Mouse (Mus musculus) embryonic facial prominence, embryonic 15.5 days (tissue): ENCODE measurements around the gene Cdk14. TPM values are rescaled to one million over a fixed set of nuclear protein-coding genes. Genes with fewer than 3 reads are reported as not detected.
"Not testable (repeated sequence)": the region's sequence is repeated elsewhere in the genome, so short reads cannot be mapped to it uniquely, and the experiment has no call there.

Source experiments
- ATAC-seq: fragments of 200-750 bp; cut with Nextera tagmentation; 2 replicates; pipeline ENCODE4 v1.8.0; 2017; ENCODE audit warnings: low read depth, moderate TSS enrichment; ENCODE audit not compliant: insufficient number of reproducible peaks, low FRiP score, low TSS enrichment
- H3K27ac ChIP-seq: fragments of 300-500 bp; sonication (generic); replicated peaks from 2 replicates; pipeline ENCODE4 v1.5.1; 2015; ENCODE audit warnings: mild to moderate bottlenecking, inconsistent platforms
- H3K27me3 ChIP-seq: fragments of 300-500 bp; sonication (generic); 2 replicates; pipeline ENCODE4 v1.6.1; 2015; ENCODE audit warnings: inconsistent platforms
- H3K36me3 ChIP-seq: fragments of 300-500 bp; sonication (generic); 2 replicates; pipeline ENCODE4 v1.6.1; 2015; ENCODE audit warnings: mild to moderate bottlenecking, inconsistent platforms
- H3K4me1 ChIP-seq: fragments of 300-500 bp; sonication (generic); 2 replicates; pipeline ENCODE4 v1.6.1; 2015; ENCODE audit warnings: inconsistent platforms
- H3K4me2 ChIP-seq: fragments of 300-500 bp; sonication (generic); replicated peaks from 2 replicates; pipeline ENCODE4 v1.6.1; 2015; ENCODE audit warnings: mild to moderate bottlenecking, inconsistent platforms
- H3K4me3 ChIP-seq: fragments of 300-500 bp; sonication (generic); replicated peaks from 2 replicates; pipeline ENCODE4 v1.5.1; 2015; ENCODE audit warnings: mild to moderate bottlenecking, inconsistent platforms
- H3K9ac ChIP-seq: fragments of 300-500 bp; sonication (generic); 2 replicates; pipeline ENCODE4 v1.6.1; 2015; ENCODE audit warnings: inconsistent platforms
- H3K9me3 ChIP-seq: fragments of 300-500 bp; sonication (generic); replicated peaks from 2 replicates; pipeline ENCODE4 v1.6.1; 2016; ENCODE audit warnings: inconsistent platforms
- WGBS: fragments of 180-500 bp; shearing (Covaris S2); methylation state at CpG from one replicate; pipeline ENCODE4 v1.1.7; 2015; 5-methylcytosine and 5-hydroxymethylcytosine counted together
- polyA plus RNA-seq: library from polyadenylated mRNA; unstranded; fragments of >200 nt; fragmentation: Nextera tagmentation; extraction: Ambion mirVana; gene quantifications from 2 replicates; pipeline ENCODE4 v1.2.1, GENCODE M21; 2015

Cdk14 gene
- polyA plus RNA-seq, 1 experiment from 2014 or later, result 24.5 TPM

GRCm38 (mm10) chr5:5234935-5235334 lies 185.2 kb downstream of the Cdk14 start:
- WGBS, result 94% methylated on average over 10 of the region's 10 CpGs
- H3K27me3 ChIP-seq, H3K9ac ChIP-seq, H3K4me1 ChIP-seq, ATAC-seq, H3K4me2 ChIP-seq, H3K9me3 ChIP-seq, H3K27ac ChIP-seq, H3K4me3 ChIP-seq, H3K36me3 ChIP-seq: not testable (repeated sequence)

GRCm38 (mm10) chr5:5226966-5227365 lies 193.1 kb downstream of the Cdk14 start:
- Histone ChIP-seq H3K4me2 (no peak overlapping the region), H3K27me3 (no peaks in the 10 kb centered on the region)

GRCm38 (mm10) chr5:5211780-5212135 lies 208.4 kb downstream of the Cdk14 start:
- no peak for ATAC-seq
- WGBS, result 64% methylated on average over 1 of the region's 1 CpGs
- H3K27ac ChIP-seq, result no peak overlapping the region

More at GRCm38 (mm10) chr5:5226966-5227365, 193.1 kb downstream of the Cdk14 start:
- no peaks in the 10 kb centered on the region for H3K4me1 ChIP-seq
- no peak overlapping the region for H3K4me3 ChIP-seq
- no peak for ATAC-seq
- H3K27ac ChIP-seq, result no peak overlapping the region
- no peaks in the 10 kb centered on the region for H3K9me3 ChIP-seq
- 0 out of 2 replicates have a peak, but pooled peaks cover 4% of the 10 kb centered on the region for H3K36me3 ChIP-seq
- WGBS, result 55% methylated on average over 4 of the region's 4 CpGs
- H3K9ac ChIP-seq, result no peak overlapping the region

GRCm38 (mm10) chr5:5211034-5211779 lies 208.9 kb downstream of the Cdk14 start:
- Histone ChIP-seq H3K27me3 (no peaks in the 10 kb centered on the region), H3K4me1 (no peaks in the 10 kb centered on the region), H3K27ac (no peak overlapping the region), H3K4me2 (no peak overlapping the region), H3K9ac (no peak overlapping the region), H3K4me3 (no peak overlapping the region), H3K36me3 (no peaks in the 10 kb centered on the region), H3K9me3 (no peaks in the 10 kb centered on the region)
- 58% methylated on average over 7 of the region's 7 CpGs for WGBS
- ATAC-seq, result no peak

More at GRCm38 (mm10) chr5:5211780-5212135, 208.4 kb downstream of the Cdk14 start:
- H3K4me3 ChIP-seq, result no peak overlapping the region
- H3K36me3 ChIP-seq, result no peaks in the 10 kb centered on the region
- H3K9me3 ChIP-seq, result no peaks in the 10 kb centered on the region
- no peak overlapping the region for H3K9ac ChIP-seq
- H3K4me2 ChIP-seq, result no peak overlapping the region
- no peaks in the 10 kb centered on the region for H3K4me1 ChIP-seq
- H3K27me3 ChIP-seq, result no peaks in the 10 kb centered on the region

- Histone ChIP-seq H3K4me1 (no peaks in the 10 kb centered on the region), H3K27ac (no peak overlapping the region), H3K4me2 (no peak overlapping the region), H3K9ac (no peak overlapping the region), H3K27me3 (no peaks in the 10 kb centered on the region), H3K9me3 (no peaks in the 10 kb centered on the region), H3K36me3 (no peaks in the 10 kb centered on the region), H3K4me3 (no peak overlapping the region)
- 82% methylated on average over 4 of the region's 4 CpGs for WGBS
- ATAC-seq, result no peak
Observed at GRCm38 (mm10) chr5:5208016-5208415, 212.1 kb downstream of the Cdk14 start.

GRCm38 (mm10) chr5:5206012-5206411 lies 214.1 kb downstream of the Cdk14 start:
- 82% methylated on average over 9 of the region's 9 CpGs for WGBS
- Histone ChIP-seq H3K4me3 (no peak overlapping the region), H3K27ac (no peak overlapping the region), H3K4me1 (no peaks in the 10 kb centered on the region), H3K9ac (no peak overlapping the region), H3K36me3 (no peaks in the 10 kb centered on the region), H3K4me2 (no peak overlapping the region), H3K9me3 (no peaks in the 10 kb centered on the region), H3K27me3 (no peaks in the 10 kb centered on the region)
- ATAC-seq, result no peak

GRCm38 (mm10) chr5:5194562-5195221 lies 225.4 kb downstream of the Cdk14 start:
- no peak for ATAC-seq
- no peak overlapping the region for H3K9ac ChIP-seq
- H3K9me3 ChIP-seq, result no peaks in the 10 kb centered on the region
- no peak overlapping the region for H3K4me2 ChIP-seq
- WGBS, result 94% methylated on average over 5 of the region's 5 CpGs
- no peaks in the 10 kb centered on the region for H3K4me1 ChIP-seq
- H3K27me3 ChIP-seq, result no peaks in the 10 kb centered on the region
- H3K36me3 ChIP-seq, result no peaks in the 10 kb centered on the region
- H3K27ac ChIP-seq, result no peak overlapping the region
- no peak overlapping the region for H3K4me3 ChIP-seq

- ATAC-seq, result no peak
- H3K27ac ChIP-seq, result no peak overlapping the region
- 73% methylated on average over 1 of the region's 1 CpGs for WGBS
Observed at GRCm38 (mm10) chr5:5189590-5189989, 230.5 kb downstream of the Cdk14 start.

GRCm38 (mm10) chr5:5185987-5186742 lies 233.9 kb downstream of the Cdk14 start:
- H3K27me3 ChIP-seq, result no peaks in the 10 kb centered on the region
- no peaks in the 10 kb centered on the region for H3K36me3 ChIP-seq
- no peak overlapping the region for H3K27ac ChIP-seq
- H3K9ac ChIP-seq, result no peak overlapping the region
- no peaks in the 10 kb centered on the region for H3K4me1 ChIP-seq
- no peaks in the 10 kb centered on the region for H3K9me3 ChIP-seq
- ATAC-seq, result no peak
- no peak overlapping the region for H3K4me2 ChIP-seq
- WGBS, result 77% methylated on average over 3 of the region's 3 CpGs
- H3K4me3 ChIP-seq, result no peak overlapping the region

More at GRCm38 (mm10) chr5:5189590-5189989, 230.5 kb downstream of the Cdk14 start:
- Histone ChIP-seq H3K4me3 (no peak overlapping the region), H3K9me3 (no peaks in the 10 kb centered on the region), H3K4me1 (no peaks in the 10 kb centered on the region), H3K4me2 (no peak overlapping the region), H3K36me3 (no peaks in the 10 kb centered on the region), H3K27me3 (no peaks in the 10 kb centered on the region), H3K9ac (no peak overlapping the region)

GRCm38 (mm10) chr5:5185521-5185920 lies 234.6 kb downstream of the Cdk14 start:
- Histone ChIP-seq H3K4me3 (no peak overlapping the region), H3K27ac (no peak overlapping the region), H3K4me1 (no peaks in the 10 kb centered on the region), H3K27me3 (no peaks in the 10 kb centered on the region), H3K4me2 (no peak overlapping the region), H3K9ac (no peak overlapping the region), H3K9me3 (no peaks in the 10 kb centered on the region), H3K36me3 (no peaks in the 10 kb centered on the region)
- no peak for ATAC-seq

- Histone ChIP-seq H3K4me3 (no peak overlapping the region), H3K36me3 (no peaks in the 10 kb centered on the region), H3K9me3 (no peaks in the 10 kb centered on the region), H3K4me2 (no peak overlapping the region), H3K27me3 (no peaks in the 10 kb centered on the region), H3K27ac (0 out of 2 replicates have a peak overlapping the region, but pooled peaks have one; percentile 28), H3K9ac (no peak overlapping the region), H3K4me1 (peaks cover 5% of the 10 kb centered on the region; the same call in 1 of the 2 replicates)
- 50% methylated on average over 2 of the region's 2 CpGs for WGBS
- no peak; the same call in 1 of the 2 replicates for ATAC-seq
Observed at GRCm38 (mm10) chr5:5180711-5181110, 239.4 kb downstream of the Cdk14 start.
